Mouse (Mus musculus): ENCODE data around the gene Mllt11.
A peak's percentile ranks its signal among the peaks of the same experiment; 100 is the strongest.

Gene Mllt11

GRCm38 (mm10) chr3:95173256-95173949 is 58.6 kb downstream of the Mllt11 start:
- peak in 1 of 2 experiments; percentile 47 for DNase-seq (ENCODE audit: low spot score in 2 of 2)

GRCm38 (mm10) chr3:95172526-95173255 is 59.3 kb downstream of the Mllt11 start:
- no peak for DNase-seq (ENCODE audit: low spot score in 2 of 2)

DNA sequence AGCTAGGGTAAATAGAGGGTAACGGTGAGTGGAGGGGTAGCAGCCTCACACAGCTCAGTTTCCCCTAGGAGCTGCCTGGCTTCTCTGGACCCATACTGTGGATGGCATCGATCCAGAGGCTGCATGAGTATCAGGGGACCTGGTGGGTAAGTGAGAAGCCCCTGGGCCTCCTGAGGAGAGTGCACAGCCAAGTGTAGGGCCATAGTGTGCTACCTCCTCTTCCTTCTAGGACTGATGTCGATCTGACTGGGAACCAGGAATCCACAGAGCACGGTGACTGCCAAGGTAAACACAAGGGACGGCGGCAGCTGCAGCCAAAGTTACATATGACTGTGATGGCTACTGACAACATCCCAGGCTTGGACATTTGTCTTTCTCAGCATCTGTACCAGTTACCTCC is 60.9 kb downstream of the Mllt11 start:
- DNase-seq (ENCODE audit: low spot score in 2 of 2) = no peak

DNA sequence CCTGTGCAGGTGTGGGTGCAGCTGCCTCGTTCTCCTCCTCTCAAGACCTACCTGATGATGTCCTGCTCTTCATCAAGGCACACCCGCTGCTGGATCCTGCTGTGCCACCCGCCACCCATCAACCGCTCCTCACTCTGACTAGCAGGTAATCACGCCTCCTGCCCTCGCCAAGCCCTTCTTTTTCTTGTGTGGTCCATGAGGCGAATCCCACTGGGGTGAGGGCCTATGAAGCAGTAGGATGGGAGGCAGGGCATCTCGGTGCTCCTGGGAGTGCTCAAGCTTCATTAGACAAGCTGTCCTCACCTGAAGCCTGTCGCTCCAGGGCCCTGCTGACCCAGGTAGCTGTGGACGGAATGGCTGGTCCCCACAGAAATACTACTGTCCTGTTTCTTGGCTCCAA is 62.0 kb downstream of the Mllt11 start:
- no peak for DNase-seq (ENCODE audit: low spot score in 2 of 2)
